Mouse (Mus musculus): ENCODE results near the gene Phka1. TPM values are rescaled to one million over a fixed set of nuclear protein-coding genes. Genes with fewer than 3 reads are reported as not detected.

Phka1 gene
- total and polyA plus RNA-seq, 3 experiments, result 3.0 to 3.8 TPM; not detected in 1

DNA sequence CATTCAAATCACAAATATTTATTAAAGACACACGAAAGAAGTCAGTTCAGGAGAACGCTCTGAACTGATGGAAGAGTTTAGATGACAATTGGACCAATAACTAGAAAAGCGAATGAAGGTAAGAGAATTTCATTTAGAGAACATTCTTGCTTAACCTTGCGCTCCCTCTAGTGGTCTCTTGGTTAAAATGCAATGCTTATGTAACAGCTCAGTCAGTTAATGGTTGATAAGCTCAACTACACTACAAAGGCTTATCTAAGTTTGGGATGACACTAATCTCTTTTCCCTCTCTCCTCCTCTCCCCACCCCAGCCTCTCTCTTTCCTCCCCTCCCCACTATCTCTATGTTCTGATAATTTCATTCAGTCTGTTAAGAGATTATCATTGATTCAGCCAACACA, 165.1 kb downstream of the Phka1 start (continued):
- TF ChIP-seq MXI1 (IDR thresholded peaks at IDR 0.05; ENCODE audit: low read depth, low read length) (no peak), USF2 (IDR thresholded peaks at IDR 0.05; ENCODE audit: borderline replicate concordance in 1 of 2, insufficient read depth in 1 of 2, low read depth in 1 of 2, low read length in 2 of 2) (no peak), EP300 (IDR thresholded peaks at IDR 0.05; ENCODE audit: low read depth in 1 of 2, low read length in 2 of 2) (peak; percentile 40 to 63; a peak in 2 of 4 replicates), NRF1 (IDR thresholded peaks at IDR 0.05; ENCODE audit: insufficient read depth, low read depth, low read length, poor library complexity, severe bottlenecking) (no peak), ZMIZ1 (IDR thresholded peaks at IDR 0.05; ENCODE audit: low read depth, low read length) (no peak), CHD1 (IDR thresholded peaks at IDR 0.05; ENCODE audit: low read depth, low read length) (no peak), ZKSCAN1 (IDR thresholded peaks at IDR 0.05; ENCODE audit: low read depth, low read length) (no peak), KAT2A (conservative IDR thresholded peaks at IDR 0.05; ENCODE audit: low read depth, low read length) (no peak), ZNF384 (IDR thresholded peaks at IDR 0.05; ENCODE audit: low read depth, low read length) (no peak), RCOR1 (IDR thresholded peaks at IDR 0.05; ENCODE audit: low read depth, low read length) (no peak)

DNA sequence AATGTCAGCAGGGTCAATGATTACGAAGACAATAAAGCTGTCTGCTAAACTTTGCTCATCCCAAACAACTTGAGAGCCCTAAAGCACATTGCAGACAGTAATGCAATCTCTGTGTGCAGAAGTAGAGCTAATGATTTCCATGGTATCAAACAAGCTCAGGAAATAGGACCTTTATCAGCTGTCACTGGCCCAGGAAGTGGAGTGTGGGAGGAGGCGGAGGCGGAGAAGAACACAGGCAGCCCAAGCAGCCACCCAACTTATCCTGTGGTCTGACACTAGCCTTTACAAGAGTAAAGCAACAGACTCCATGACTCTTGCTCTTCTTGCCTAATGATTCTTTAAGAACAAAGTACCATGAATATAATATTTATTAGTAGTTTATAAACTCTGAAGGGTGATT, 165.6 kb downstream of the Phka1 start:
- peaks cover 8 to 11% of the 10 kb centered on the region in 2 experiments for H3K4me1 ChIP-seq (ENCODE audit: control insufficient read depth in 1 of 2, insufficient read depth in 2 of 2, low read length in 2 of 2)
- peak; percentile 74 for DNase-seq (ENCODE audit: low read depth, low spot score)
- no peaks in the 10 kb centered on the region for H3K9me3 ChIP-seq (replicated peaks; ENCODE audit: insufficient read depth, low read length)
- peak; percentile 48; the same call in 1 of the 2 replicates for TF ChIP-seq ETS1 (IDR thresholded peaks at IDR 0.05; ENCODE audit: low read depth, low read length)
- no peak for TF ChIP-seq NELFE (IDR thresholded peaks at IDR 0.05; ENCODE audit: low read depth, low read length)
- no peak for TF ChIP-seq POLR2AphosphoS2 (IDR thresholded peaks at IDR 0.05; ENCODE audit: low read length)
- no peak for TF ChIP-seq ZMIZ1 (IDR thresholded peaks at IDR 0.05; ENCODE audit: low read depth, low read length)
- TF ChIP-seq TAL1 (IDR thresholded peaks at IDR 0.05; ENCODE audit: low read length), result peak; percentile 42
- TF ChIP-seq GATA1 (IDR thresholded peaks at IDR 0.05; ENCODE audit: low read depth, low read length), result peak; percentile 76
- no peak for TF ChIP-seq BHLHE40 (IDR thresholded peaks at IDR 0.05; ENCODE audit: borderline replicate concordance, low read depth, low read length)
- TF ChIP-seq SMC3 (IDR thresholded peaks at IDR 0.05; ENCODE audit: low read depth, low read length), result no peak
- TF ChIP-seq ELF1 (IDR thresholded peaks at IDR 0.05; ENCODE audit: low read depth, low read length), result no peak; the same call in 1 of the 2 replicates
- TF ChIP-seq KAT2A (conservative IDR thresholded peaks at IDR 0.05; ENCODE audit: low read depth, low read length), result no peak
- TF ChIP-seq SIN3A (IDR thresholded peaks at IDR 0.05; ENCODE audit: low read length), result peak; percentile 59; the same call in 1 of the 2 replicates
- no peak for TF ChIP-seq CHD1 (IDR thresholded peaks at IDR 0.05; ENCODE audit: low read depth, low read length)
- TF ChIP-seq MYB (IDR thresholded peaks at IDR 0.05; ENCODE audit: low read depth, low read length), result no peak
- no peak for TF ChIP-seq MYC (IDR thresholded peaks at IDR 0.05; ENCODE audit: low read depth, low read length)
- no peak for TF ChIP-seq MEF2A (IDR thresholded peaks at IDR 0.05; ENCODE audit: extremely low read depth, insufficient replicate concordance, low read depth, low read length, poor library complexity, severe bottlenecking)
- TF ChIP-seq ZNF384 (IDR thresholded peaks at IDR 0.05; ENCODE audit: low read depth, low read length), result no peak
- TF ChIP-seq JUND (IDR thresholded peaks at IDR 0.05; ENCODE audit: low read depth, low read length), result no peak
- no peak for TF ChIP-seq MAZ (IDR thresholded peaks at IDR 0.05; ENCODE audit: low read depth, low read length)
- TF ChIP-seq MAX (IDR thresholded peaks at IDR 0.05; ENCODE audit: low read length), result no peak
- no peak for TF ChIP-seq RAD21 (IDR thresholded peaks at IDR 0.05; ENCODE audit: low read depth, low read length)
- peak; percentile 40; the same call in 1 of the 2 replicates for TF ChIP-seq TCF12 (IDR thresholded peaks at IDR 0.05; ENCODE audit: low read depth, low read length)
- TF ChIP-seq ZKSCAN1 (IDR thresholded peaks at IDR 0.05; ENCODE audit: low read depth, low read length), result no peak
- TF ChIP-seq RCOR1 (IDR thresholded peaks at IDR 0.05; ENCODE audit: low read depth, low read length), result peak; percentile 73; the same call in 1 of the 2 replicates
- peak; percentile 77 to 85 for TF ChIP-seq EP300 (IDR thresholded peaks at IDR 0.05; ENCODE audit: low read depth in 1 of 2, low read length in 2 of 2)
- H3K27ac ChIP-seq (ENCODE audit: control insufficient read depth, low read depth, low read length), result peak overlapping the region; percentile 78
- no peaks in the 10 kb centered on the region for H3K79me2 ChIP-seq (ENCODE audit: control insufficient read depth, insufficient read depth, low read length, poor library complexity)
- H3K27me3 ChIP-seq (ENCODE audit: control insufficient read depth in 1 of 2, insufficient read depth in 2 of 2, low read length in 2 of 2), result no peaks in the 10 kb centered on the region
- 0 out of 4 replicates have a peak overlapping the region, but pooled peaks of 1 of the 2 experiments have one; percentile 29 for H3K4me3 ChIP-seq (ENCODE audit: control insufficient read depth in 1 of 2, insufficient read depth in 1 of 2, low read depth in 2 of 2, low read length in 2 of 2)
- peaks cover 0 to 15% of the 10 kb centered on the region in 2 experiments; a peak in 2 of 4 replicates for H3K36me3 ChIP-seq (ENCODE audit: control insufficient read depth in 1 of 2, insufficient read depth in 2 of 2, low read length in 2 of 2)
- peak overlapping the region; percentile 18; the same call in 1 of the 2 replicates for H3K9ac ChIP-seq (ENCODE audit: control insufficient read depth, low read depth, low read length, poor library complexity, severe bottlenecking)
